In genomic region chr12:111485652-111486306, GRCm38 (mm10) we compare ENCODE assay signal across 8 mouse cellular contexts. TPM values are rescaled to one million over a fixed set of nuclear protein-coding genes. Genes with fewer than 3 reads are reported as not detected.
DNase-seq lines count a peak whose midpoint lies in the region; ATAC-seq and TF ChIP-seq lines count a peak whose summit lies in the region.

TSS of gene Gm266 (minus strand) at chr12:111485823.

- peak; percentile 38 for DNase-seq in ovary, postnatal 14 days (ENCODE audit: low spot score)
- no peak for DNase-seq in ovary, postnatal 36 days (ENCODE audit: low spot score)
- peak; percentile 88 for DNase-seq in embryonic facial prominence, embryonic 10.5 days (ENCODE audit: low spot score)
- peak; percentile 28 to 38 for DNase-seq in heart, postnatal 36 days
- peak; percentile 51 for DNase-seq in liver, embryonic 11.5 days (ENCODE audit: low spot score)
- DNase-seq in right cerebral cortex, postnatal 14 days, result no peak
- DNase-seq in B cell, adult 2 months, result no peak

- peak within 1 kb of the TSS; percentile 42 for H3K9ac ChIP-seq in liver, embryonic 11.5 days (ENCODE audit: low read depth, low read length)

- H3K27me3 ChIP-seq in embryonic facial prominence, embryonic 10.5 days (replicated peaks; ENCODE audit: low read depth, poor library complexity, severe bottlenecking), result peaks cover 84% of the 10 kb centered on the region
- peaks cover 74% of the 10 kb centered on the region for H3K27me3 ChIP-seq in liver, embryonic 11.5 days (replicated peaks; ENCODE audit: control insufficient read depth, insufficient read depth, low read length)
- H3K27me3 ChIP-seq in small intestine, adult 2 months (ENCODE audit: control insufficient read depth, insufficient read depth, low read length), result peaks cover 42% of the 10 kb centered on the region

- no peaks in the 10 kb centered on the region for H3K9me3 ChIP-seq in embryonic facial prominence, embryonic 10.5 days
- H3K9me3 ChIP-seq in liver, embryonic 11.5 days (ENCODE audit: control insufficient read depth, low read length), result no peaks in the 10 kb centered on the region

- H3K4me1 ChIP-seq in embryonic facial prominence, embryonic 10.5 days, result peaks cover 48% of the 10 kb centered on the region
- H3K4me1 ChIP-seq in liver, embryonic 11.5 days (replicated peaks; ENCODE audit: control insufficient read depth, insufficient read depth, low read length), result no peaks in the 10 kb centered on the region
- peaks cover 5% of the 10 kb centered on the region for H3K4me1 ChIP-seq in small intestine, adult 2 months (ENCODE audit: control insufficient read depth, insufficient read depth, insufficient read length, low read length)

- peak within 1 kb of the TSS; percentile 69 for H3K4me3 ChIP-seq in embryonic facial prominence, embryonic 10.5 days
- peak within 1 kb of the TSS; percentile 50 for H3K4me3 ChIP-seq in liver, embryonic 11.5 days (ENCODE audit: low read depth, low read length)
- peak within 1 kb of the TSS; percentile 53 for H3K4me3 ChIP-seq in small intestine, adult 2 months (ENCODE audit: low read depth, low read length)

- under 1% methylated on average over 58 of the region's 58 CpGs for WGBS in embryonic facial prominence, embryonic 10.5 days
- WGBS in liver, embryonic 11.5 days, result 2% methylated on average over 53 of the region's 58 CpGs
- 3% methylated on average over 55 of the region's 58 CpGs for WGBS in small intestine, adult 2 months

- peak; percentile 43 for ATAC-seq in liver, embryonic 11.5 days (replicated peaks; ENCODE audit: low FRiP score)

- H3K4me2 ChIP-seq in liver, embryonic 11.5 days, result peak within 1 kb of the TSS; percentile 77

- peak within 1 kb of the TSS; percentile 91 for H3K27ac ChIP-seq in embryonic facial prominence, embryonic 10.5 days (replicated peaks)
- H3K27ac ChIP-seq in liver, embryonic 11.5 days (ENCODE audit: low read depth, low read length), result 0 out of 2 replicates have a peak within 1 kb of the TSS, but pooled peaks have one; percentile 10
- no peak within 1 kb of the TSS for H3K27ac ChIP-seq in small intestine, adult 2 months (ENCODE audit: insufficient read depth, low read depth, low read length)

- intact Hi-C loops in heart, postnatal 36 days (cut with DNase I), result no loop called here

- H3K36me3 ChIP-seq in embryonic facial prominence, embryonic 10.5 days (replicated peaks), result no peaks in the 10 kb centered on the region
- H3K36me3 ChIP-seq in liver, embryonic 11.5 days (ENCODE audit: control insufficient read depth, insufficient read depth, low read length), result no peaks in the 10 kb centered on the region
- H3K36me3 ChIP-seq in small intestine, adult 2 months (ENCODE audit: control insufficient read depth, insufficient read depth, low read length), result no peaks in the 10 kb centered on the region

- TF ChIP-seq CTCF in small intestine, adult 2 months (IDR thresholded peaks at IDR 0.05; ENCODE audit: extremely low read depth, insufficient read length, insufficient replicate concordance, low read depth, low read length), result no peak

- TF ChIP-seq POLR2A in small intestine, adult 2 months (IDR thresholded peaks at IDR 0.05; ENCODE audit: low read depth, low read length), result no peak

RNA-seq across cellular contexts. Expression of gene Gm266, which starts in this region (rescaled TPM):
- 15.7 and 19.8 TPM in 2 replicates for polyA plus RNA-seq in embryonic facial prominence, embryonic 10.5 days (2016; fragmentation: Nextera tagmentation; extraction: Ambion mirVana)
- under 1 TPM; 0.57 to 0.58 TPM for total RNA-seq in heart, postnatal 36 days (2021)
- polyA plus RNA-seq in liver, embryonic 11.5 days (2014; fragmentation: Nextera tagmentation; extraction: Ambion mirVana), result 4.9 and 5.6 TPM in 2 replicates
- 0.43 and 0.53 TPM in 2 replicates for polyA plus RNA-seq in small intestine, adult 2 months (2012; rRNA removed)

Comparison
In these comparisons a context has a peak if more than half of its experiments do, and no peak if none do; other contexts are left out.
1. DNase-seq: peak in ovary, postnatal 14 days (single experiment), embryonic facial prominence, embryonic 10.5 days (single experiment) and liver, embryonic 11.5 days (single experiment); none in ovary, postnatal 36 days (single experiment), right cerebral cortex, postnatal 14 days (single experiment) and B cell, adult 2 months (0 of 2).
2. Peak in DNase-seq in heart, postnatal 36 days; RNA of the gene not detected or under 1 TPM.
3. Peak in every context shown above with its lines, with median percentiles within 50 percentile points of each other: H3K4me3 ChIP-seq.